Mouse (Mus musculus) fibroblast of lung, adult 2 months (primary cell): ENCODE measurements around the gene Ddx21.
A peak's percentile ranks its signal among the peaks of the same experiment; 100 is the strongest.

ENCODE experiments used
- DNase-seq: peaks from one replicate; pipeline ENCODE4 v3.0.0-alpha.2; 2011; ENCODE audit warnings: low read depth

Ddx21 gene

GRCm38 (mm10) chr10:62570126-62570871, 31.8 kb downstream of the Ddx21 start:
- DNase-seq = no peak

- no peak for DNase-seq
These were observed 33.2 kb downstream of the Ddx21 start for GRCm38 (mm10) chr10:62568861-62569260.

GRCm38 (mm10) chr10:62557736-62558135, 44.3 kb downstream of the Ddx21 start:
- no peak for DNase-seq

- no peak for DNase-seq
These were observed 45.6 kb downstream of the Ddx21 start for GRCm38 (mm10) chr10:62556558-62556901.

- no peak for DNase-seq
These were observed 46.1 kb downstream of the Ddx21 start for GRCm38 (mm10) chr10:62555705-62556557.

GRCm38 (mm10) chr10:62553611-62554091, 48.4 kb downstream of the Ddx21 start:
- DNase-seq = no peak

- no peak for DNase-seq
These were observed 51.2 kb downstream of the Ddx21 start for GRCm38 (mm10) chr10:62550787-62551300.

- peak; percentile 31 for DNase-seq
These were observed 52.4 kb downstream of the Ddx21 start for GRCm38 (mm10) chr10:62549523-62550166.

GRCm38 (mm10) chr10:62546441-62546840, 55.6 kb downstream of the Ddx21 start:
- DNase-seq = no peak

GRCm38 (mm10) chr10:62545759-62546158, 56.3 kb downstream of the Ddx21 start:
- no peak for DNase-seq

GRCm38 (mm10) chr10:62544316-62544715, 57.8 kb downstream of the Ddx21 start:
- DNase-seq = no peak

- no peak for DNase-seq
These were observed 58.7 kb downstream of the Ddx21 start for GRCm38 (mm10) chr10:62543399-62543808.

- DNase-seq = no peak
These were observed 59.2 kb downstream of the Ddx21 start for GRCm38 (mm10) chr10:62542928-62543327.

GRCm38 (mm10) chr10:62542507-62542906, 59.6 kb downstream of the Ddx21 start:
- no peak for DNase-seq

GRCm38 (mm10) chr10:62541499-62541898, 60.6 kb downstream of the Ddx21 start:
- DNase-seq = no peak

- no peak for DNase-seq
These were observed 61.3 kb downstream of the Ddx21 start for GRCm38 (mm10) chr10:62540800-62541199.

GRCm38 (mm10) chr10:62534509-62534908, 67.6 kb downstream of the Ddx21 start:
- no peak for DNase-seq

- DNase-seq = no peak
These were observed 69.2 kb downstream of the Ddx21 start for GRCm38 (mm10) chr10:62532832-62533231.
